Mouse (Mus musculus): ENCODE measurements around the gene Ndufa4l2. TPM values are rescaled to one million over a fixed set of nuclear protein-coding genes. Genes with fewer than 3 reads are reported as not detected.
A peak's percentile ranks its signal among the peaks of the same experiment; 100 is the strongest.

Gene Ndufa4l2
- total RNA-seq, 2 experiments from 2014 or later: 3.5 to 5.2 TPM

GRCm38 (mm10) chr10:127509051-127509836, 5.5 kb upstream of the Ndufa4l2 start:
- DNase-seq (ENCODE audit: low spot score in 2 of 2): peak; percentile 76 to 84

- DNase-seq (ENCODE audit: low spot score in 2 of 2): no peak
Observed at GRCm38 (mm10) chr10:127509837-127510701, 4.7 kb upstream of the Ndufa4l2 start.

GRCm38 (mm10) chr10:127510895-127511617, 3.7 kb upstream of the Ndufa4l2 start:
- DNase-seq (ENCODE audit: low spot score in 2 of 2): no peak

- DNase-seq (ENCODE audit: low spot score in 2 of 2): peak; percentile 84 to 92
Observed at GRCm38 (mm10) chr10:127511634-127512306, 3.0 kb upstream of the Ndufa4l2 start.

GRCm38 (mm10) chr10:127512307-127512666, 2.5 kb upstream of the Ndufa4l2 start:
- no peak for DNase-seq (ENCODE audit: low spot score in 2 of 2)

GRCm38 (mm10) chr10:127512813-127513212, 2.0 kb upstream of the Ndufa4l2 start:
- DNase-seq (ENCODE audit: low spot score in 2 of 2): peak; percentile 96

GRCm38 (mm10) chr10:127513501-127514091, 1.2 kb upstream of the Ndufa4l2 start:
- no peak for DNase-seq (ENCODE audit: low spot score in 2 of 2)

- no peak for DNase-seq (ENCODE audit: low spot score in 2 of 2)
Observed at GRCm38 (mm10) chr10:127514111-127514698, 562 bp upstream of the Ndufa4l2 start.

- DNase-seq (ENCODE audit: low spot score in 2 of 2): no peak
Observed at GRCm38 (mm10) chr10:127515271-127515982, 660 bp downstream of the Ndufa4l2 start.

- no peak for DNase-seq (ENCODE audit: low spot score in 2 of 2)
Observed at GRCm38 (mm10) chr10:127515983-127516459, 1.3 kb downstream of the Ndufa4l2 start.

- no peak for DNase-seq (ENCODE audit: low spot score in 2 of 2)
Observed at GRCm38 (mm10) chr10:127516576-127517260, 2.0 kb downstream of the Ndufa4l2 start.

GRCm38 (mm10) chr10:127517941-127518340, 3.2 kb downstream of the Ndufa4l2 start:
- no peak for DNase-seq (ENCODE audit: low spot score in 2 of 2)

GRCm38 (mm10) chr10:127519041-127519701, 4.4 kb downstream of the Ndufa4l2 start:
- no peak for DNase-seq (ENCODE audit: low spot score in 2 of 2)

- DNase-seq (ENCODE audit: low spot score in 2 of 2): no peak
Observed at GRCm38 (mm10) chr10:127519903-127520713, 5.3 kb downstream of the Ndufa4l2 start.

GRCm38 (mm10) chr10:127520714-127521357, 6.1 kb downstream of the Ndufa4l2 start:
- no peak for DNase-seq (ENCODE audit: low spot score in 2 of 2)

GRCm38 (mm10) chr10:127521611-127522080, 6.9 kb downstream of the Ndufa4l2 start:
- no peak for DNase-seq (ENCODE audit: low spot score in 2 of 2)
